Mouse (Mus musculus) lung, postnatal 25 days (tissue): Measurements from ENCODE around the gene Tln1.
"Not testable (repeated sequence)": the region's sequence is repeated elsewhere in the genome, so short reads cannot be mapped to it uniquely, and the experiment has no call there.

ENCODE experiments used
- DNase-seq: peaks from one replicate; pipeline ENCODE4 v3.0.0; 2022; ENCODE audit warnings: low spot score

Gene Tln1

DNA sequence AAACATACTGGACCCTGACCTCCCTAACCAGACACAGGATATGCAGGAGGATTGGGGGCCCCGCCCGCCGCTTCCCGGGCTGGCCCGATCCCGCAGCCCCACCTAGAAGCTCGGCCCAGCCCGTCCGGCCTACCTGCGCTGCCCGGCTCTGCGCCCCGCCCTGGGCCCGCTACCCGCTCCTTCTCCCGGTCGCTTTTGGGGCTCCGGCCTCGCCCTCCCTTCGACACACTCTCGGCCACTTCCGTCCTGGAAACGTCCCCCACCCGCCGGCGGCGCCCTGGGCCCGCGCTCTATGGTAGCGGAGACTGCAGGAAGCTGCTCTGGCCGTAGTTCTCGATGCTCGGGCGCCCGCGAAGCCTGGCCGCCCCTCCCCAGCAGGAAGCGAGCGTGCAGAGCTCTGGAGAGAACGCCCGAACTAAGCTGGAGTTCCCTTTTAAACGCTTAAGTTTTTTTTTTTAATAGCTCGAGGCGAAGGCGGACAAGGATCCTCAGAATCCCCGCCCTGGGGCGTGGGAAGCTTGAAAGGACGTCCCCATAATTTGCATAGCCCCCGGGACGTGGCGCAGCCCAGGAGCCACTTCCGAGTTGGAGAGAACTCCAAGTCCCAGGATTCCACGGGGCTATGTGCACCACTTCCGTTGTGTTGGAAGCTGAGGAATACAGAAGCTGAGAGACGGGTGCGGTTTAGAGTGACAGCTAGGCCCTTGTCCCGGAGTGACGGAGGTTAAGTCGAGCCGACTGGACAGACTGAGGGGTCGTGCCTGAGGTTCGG, at the start of gene Tln1, which contains the start of gene Creb3:
TSS of gene Tln1 (minus strand) at position 695 of the 772 bp plus-strand sequence.
TSS of gene Creb3 (plus strand) at position 336 of the 772 bp plus-strand sequence.
- DNase-seq, result peak; percentile 98

DNA sequence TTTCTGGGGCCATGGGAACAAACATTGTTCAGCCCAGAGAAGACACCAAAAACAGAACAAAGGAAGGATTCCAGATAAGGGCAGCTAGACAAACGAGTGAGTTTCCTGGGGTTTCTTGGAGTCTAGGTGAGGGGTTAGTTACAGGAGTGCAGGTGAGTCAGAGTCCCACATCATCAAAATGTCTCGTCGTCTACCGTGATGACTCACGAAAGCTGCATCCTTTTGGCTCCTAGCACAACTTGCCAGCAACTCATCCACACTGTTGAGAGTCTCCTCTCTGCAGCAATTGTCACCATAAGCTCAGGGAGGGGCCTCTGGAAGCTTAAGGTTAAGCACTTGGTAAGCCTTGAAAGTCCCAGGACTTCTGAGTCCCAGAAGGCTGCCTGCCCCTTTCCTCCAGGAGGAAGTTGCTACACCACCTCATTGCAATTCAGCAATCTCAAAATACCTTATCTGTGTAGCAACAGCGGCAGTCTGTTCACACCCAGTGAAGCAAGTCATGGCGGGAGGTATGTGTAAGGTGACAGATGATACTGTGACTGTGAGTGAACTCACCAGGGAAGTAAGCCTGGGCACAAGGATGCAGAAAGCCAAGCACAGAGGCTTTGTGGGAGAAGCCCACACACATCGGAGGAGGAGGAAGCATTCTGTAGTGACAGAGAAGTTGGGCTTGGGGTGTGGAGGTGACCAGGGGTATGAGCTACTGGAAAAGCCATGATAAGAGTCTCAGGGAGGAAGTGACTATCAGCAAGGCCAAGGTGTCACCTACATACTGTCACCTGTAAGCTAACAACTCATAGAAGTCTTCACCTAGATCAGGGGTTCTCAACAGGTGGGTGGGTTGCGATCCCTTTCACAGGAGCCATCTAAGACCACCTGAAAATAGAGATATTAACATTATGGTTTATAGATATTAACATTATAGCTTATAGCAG, 42.5 kb upstream of the Tln1 start:
- no peak for DNase-seq

DNA sequence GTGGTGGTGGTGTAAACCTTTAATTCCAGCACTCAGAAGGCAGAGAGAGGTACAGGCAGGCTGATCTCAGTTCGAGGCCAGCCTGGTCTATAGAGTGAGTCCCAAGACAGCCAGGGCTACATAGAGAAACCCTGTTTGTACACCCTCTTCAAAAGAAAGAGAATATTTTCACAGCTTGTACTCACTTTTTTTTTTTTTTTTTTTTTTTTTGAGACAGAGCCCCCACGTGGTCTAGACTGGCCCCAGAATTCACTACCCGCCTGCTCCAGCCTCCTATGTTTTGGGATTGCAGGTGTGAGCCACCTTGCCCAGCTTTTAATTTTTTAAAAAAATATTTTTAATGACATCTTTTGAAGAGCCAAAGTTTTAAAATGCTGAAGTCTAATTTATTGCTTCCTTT, 41.6 kb upstream of the Tln1 start:
- no peak for DNase-seq

DNA sequence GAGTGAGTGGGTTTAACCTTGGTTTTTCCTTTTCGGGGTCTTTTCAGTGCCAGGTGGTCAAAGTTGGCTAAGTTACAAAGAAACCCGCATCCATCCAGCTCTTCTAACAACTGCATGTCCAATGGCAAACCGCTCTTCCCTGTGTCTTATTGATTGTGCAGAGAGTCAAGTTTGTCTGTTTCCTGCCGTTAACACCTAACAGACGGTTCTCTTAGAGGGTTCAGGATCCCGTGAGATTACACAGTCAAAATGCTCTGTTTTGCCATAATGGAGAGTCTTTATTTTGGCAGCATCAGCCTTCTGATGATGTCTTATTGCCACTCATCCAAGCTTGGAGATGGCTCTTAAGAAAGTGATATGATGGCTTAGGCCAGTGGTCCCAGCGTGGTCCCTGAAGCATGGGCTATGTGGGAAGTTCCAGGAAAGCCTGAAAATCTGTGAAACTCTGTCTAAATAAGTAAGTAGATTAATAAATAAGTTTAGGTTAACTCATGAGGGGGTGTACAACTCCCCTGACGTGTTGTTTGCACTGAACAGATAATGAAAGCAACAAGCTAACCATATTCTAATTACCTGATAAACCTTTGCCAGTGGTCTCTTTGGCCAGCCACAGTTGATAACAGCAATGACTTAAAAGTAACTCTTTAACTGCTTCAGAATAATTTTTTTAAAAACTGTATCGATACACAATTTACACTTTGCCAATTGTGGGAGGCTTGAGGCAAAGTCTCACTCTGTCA, 37.9 kb upstream of the Tln1 start:
- no peak for DNase-seq

DNA sequence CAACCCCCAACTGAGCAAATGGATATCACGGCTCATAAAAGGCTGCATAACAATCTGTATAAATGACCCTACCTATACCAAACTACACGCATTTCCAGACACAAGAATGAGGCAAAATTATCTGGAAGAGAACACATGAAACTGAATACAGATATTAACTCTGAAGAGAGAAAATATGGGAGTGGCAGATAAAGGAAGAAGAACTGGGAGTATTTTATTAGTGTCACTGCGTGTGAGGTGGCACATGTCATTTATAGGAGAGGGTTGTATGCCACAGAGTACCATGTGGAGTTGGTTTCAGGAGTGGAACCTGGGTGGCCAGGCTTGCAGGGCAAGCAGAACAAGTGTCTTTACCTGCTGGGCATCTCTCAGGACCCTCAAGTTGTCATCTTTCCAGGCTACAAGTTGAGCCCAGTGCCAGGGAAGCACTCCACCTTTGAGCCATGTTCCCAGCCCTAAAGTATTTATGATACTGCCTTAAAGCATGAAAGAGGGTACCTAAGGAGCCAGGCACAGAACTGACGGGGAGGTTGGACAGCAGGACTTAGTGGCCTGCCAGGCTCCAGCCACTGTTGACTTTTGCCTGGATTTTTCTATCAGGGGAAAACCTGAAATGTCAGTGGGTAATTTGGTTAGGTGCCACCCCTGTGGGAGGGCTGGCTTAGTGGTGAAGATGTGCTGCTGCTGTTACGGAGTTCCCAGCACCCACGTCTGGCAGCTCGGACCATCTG, 36.3 kb upstream of the Tln1 start:
- no peak for DNase-seq

DNA sequence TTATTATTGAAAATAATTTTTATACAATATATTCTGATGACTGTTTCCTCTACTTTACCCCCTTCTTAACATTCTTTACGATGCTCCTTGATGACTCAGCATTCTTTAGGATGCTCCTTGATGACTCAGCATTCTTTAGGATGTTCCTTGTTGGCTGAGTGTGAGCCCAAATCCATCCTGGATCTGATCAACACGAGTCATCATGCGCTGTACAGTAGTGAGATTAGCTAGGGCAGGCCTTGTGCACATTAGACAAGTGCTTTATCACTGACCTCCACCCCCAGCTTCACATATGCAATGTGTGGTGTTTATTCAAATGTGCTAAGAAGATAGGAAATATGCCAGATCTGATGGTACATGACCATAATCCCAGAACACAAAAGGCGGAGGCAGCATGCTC, 35.7 kb upstream of the Tln1 start:
- no peak for DNase-seq

DNA sequence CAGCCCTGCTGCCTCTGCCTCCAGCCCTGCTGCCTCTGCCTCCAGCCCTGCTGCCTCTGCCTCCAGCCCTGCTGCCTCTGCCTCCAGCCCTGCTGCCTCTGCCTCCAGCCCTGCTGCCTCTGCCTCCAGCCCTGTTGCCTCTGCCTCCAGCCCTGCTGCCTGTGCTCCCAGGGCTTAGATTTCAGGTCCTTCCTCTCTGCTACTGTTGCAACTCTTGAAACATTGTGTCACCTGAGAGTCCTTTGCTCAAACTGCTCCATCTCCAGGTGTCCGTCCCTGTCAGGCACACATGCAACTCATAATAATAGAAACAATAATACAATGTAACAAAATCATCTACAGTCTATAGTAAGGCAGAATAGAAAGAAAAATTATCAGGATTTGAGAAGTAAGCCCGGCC, 34.1 kb upstream of the Tln1 start:
- DNase-seq, result not testable (repeated sequence)

DNA sequence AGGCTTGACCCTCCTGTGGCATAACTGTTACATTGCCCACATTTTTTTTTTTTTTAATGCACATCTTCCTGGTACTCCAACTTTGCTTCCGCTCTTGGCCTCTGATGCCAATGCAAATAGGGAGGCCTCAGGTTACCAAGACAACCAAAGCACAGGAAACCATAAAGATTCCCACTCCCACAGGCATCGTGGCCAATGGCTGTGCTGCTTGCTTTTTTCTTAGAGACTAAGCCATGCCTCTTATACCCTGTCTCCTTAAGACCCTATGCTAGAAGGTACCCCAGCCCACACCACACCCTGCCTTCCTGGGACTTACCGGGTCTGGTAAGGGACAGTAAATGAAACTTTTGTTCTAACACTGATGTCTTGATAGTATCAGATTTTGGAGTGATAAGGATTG, 31.0 kb upstream of the Tln1 start:
- DNase-seq, result no peak

DNA sequence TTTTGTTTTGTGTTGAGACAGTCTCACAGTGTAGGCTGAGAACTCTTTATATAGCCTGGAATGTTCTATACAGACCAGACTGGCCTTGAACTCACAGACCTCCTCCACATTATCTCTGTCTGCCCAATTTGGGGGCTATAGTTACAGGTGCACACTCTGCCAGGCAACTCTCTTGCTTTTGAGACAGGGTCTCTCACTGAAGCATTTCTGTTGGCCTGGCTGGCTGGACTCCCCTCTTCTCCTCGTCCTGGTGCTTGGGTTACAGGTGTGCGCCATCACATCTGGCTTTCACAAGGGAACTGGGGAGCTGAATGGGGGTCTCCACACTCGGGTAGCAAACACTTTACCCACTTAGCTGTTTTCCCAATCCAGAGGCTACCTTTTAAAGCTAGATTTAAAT, 29.5 kb upstream of the Tln1 start:
- no peak for DNase-seq

DNA sequence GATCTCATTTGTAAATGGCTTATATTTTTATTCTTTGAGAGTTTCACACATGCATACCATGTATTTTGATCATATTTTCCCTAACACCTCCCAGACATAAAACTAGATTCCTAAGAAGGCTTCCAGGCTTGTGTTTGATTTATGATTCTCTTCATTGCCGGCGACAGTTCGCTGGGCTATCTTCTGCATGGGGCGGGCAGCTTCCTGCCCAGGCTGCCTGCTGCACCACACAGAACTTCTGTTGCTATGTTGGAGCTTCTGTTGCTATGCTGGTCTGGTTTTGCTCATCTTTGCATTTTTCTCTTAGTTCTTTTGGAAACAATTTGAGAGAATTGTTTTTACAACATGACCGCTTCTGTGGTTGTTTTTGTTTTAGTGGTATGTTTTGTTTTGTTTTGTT, 29.1 kb upstream of the Tln1 start:
- DNase-seq, result no peak

DNA sequence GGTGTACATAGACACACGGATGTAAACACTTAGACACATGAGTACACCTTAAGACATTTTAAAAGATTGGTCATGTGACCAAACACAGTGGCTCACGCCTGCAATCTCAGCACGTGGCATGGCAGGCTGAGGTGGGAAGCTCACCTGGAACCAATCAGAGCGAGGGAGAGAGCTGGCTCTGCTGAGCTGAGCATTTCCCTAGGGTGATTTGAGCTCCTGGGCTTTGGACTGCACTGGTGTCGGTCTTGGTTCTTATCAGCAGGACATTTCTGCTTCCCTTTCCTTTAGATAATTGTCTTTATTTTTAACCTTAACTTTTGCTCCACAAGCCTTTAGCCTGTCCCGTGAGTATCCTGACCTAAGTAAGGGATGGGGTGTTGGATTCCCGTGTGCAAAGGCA, 25.2 kb upstream of the Tln1 start:
- peak; percentile 36 for DNase-seq

DNA sequence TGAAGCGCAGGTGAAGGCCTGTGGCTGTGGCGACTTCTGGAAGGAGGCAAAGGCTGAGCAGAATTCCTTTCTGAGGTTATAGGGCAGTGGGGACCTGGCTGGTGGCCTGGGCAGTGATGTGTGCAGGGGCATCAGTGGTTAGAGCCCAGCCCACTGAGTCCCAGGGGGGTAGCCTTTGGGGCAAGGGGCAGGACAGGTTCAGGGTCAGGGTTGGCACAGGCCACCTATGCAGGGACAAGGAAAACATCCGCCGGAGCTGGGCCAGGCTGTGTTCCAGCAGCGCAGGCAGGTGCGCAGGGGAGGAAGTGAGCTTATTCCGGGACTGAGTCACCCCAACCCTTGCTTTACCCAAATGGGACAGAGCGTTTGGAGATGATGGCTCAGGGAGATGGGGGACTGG, 23.9 kb upstream of the Tln1 start:
- no peak for DNase-seq

DNA sequence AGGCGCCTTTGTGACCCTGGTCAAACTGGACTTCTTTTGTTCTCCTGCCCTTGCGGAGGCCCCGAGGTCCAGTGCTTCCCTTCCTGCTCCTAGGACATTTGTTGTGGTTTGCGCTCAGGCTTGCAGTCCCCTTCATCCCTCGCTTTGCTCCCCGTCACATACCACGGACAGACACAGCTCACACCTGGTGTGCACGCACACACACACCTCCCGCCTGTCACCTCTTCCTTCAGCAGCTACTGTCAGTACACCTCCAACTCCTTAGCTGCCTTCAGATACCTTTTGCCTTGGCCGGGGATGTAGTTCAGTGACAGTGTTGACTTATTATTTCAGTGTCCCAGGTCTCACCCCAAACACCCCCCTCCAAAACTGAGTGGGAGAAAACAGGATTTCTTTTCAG, 23.2 kb upstream of the Tln1 start:
- no peak for DNase-seq

DNA sequence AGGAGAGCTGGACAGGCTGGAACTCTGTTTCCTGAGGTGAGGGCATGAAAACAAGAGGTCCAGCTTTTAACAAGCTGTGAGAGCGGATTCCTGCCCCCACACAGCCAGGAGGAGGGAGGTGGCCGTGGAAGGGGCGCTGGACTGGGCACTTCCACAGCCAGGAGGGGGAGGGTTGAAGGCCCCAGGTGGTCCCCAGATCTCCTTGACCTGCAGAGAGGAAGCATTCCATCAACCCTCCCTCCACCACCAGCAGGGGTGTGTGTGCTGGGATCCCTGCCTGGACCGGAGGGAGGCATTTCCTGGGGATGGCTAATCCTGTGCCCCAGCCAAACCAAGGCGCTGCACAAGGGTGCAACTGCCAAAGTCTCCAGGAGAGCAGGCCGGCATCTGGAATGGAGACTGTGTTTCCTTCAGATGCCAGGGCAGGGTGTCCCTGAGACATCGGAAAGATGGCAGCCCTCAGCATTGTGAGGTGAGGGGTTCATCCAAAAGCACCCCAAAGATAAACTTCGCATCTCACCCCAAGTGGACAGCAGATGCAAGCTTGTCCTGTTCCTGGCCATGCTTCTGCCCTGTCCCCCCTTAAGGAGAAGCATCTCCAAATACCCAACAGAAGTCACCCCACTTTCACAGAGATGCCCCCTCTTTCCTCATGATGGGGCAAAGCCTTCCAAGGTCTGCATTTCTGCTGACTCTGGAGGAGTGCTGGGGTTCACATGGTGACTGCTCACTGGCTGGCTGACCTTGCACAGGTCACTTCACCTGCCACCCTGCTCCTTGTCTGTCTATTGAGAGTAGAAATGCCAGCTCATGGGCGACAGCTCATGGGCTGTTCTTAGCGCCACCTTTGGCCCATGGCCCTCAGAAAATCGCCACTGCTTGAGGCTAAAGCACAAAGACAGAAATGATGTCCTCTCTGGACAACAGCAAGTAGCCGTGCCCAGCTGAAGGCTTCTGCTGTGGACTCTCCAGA, 22.2 kb upstream of the Tln1 start, which contains the start of gene Msmp:
TSS of gene Msmp (minus strand) at position 51 of the 973 bp plus-strand sequence.
- no peak for DNase-seq

DNA sequence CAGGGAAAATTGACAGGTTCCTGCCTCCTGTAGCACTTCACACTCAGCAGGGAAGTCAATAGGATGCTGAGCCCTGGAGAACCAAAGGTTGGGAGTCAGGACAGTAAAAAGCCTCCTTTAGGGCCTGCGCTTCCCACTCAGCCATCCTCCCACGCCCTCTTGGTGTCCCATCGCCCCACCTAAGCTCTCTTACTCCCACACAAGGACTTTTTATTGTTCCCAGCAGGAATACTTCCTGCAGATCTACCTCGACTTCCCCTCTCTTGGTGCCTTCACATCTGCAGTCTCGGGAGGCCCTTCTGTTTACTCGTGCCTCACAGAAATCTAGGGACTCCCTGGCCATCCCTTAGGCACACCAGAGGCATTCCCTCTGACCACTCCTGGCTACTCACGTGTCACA, 20.9 kb upstream of the Tln1 start:
- no peak for DNase-seq

DNA sequence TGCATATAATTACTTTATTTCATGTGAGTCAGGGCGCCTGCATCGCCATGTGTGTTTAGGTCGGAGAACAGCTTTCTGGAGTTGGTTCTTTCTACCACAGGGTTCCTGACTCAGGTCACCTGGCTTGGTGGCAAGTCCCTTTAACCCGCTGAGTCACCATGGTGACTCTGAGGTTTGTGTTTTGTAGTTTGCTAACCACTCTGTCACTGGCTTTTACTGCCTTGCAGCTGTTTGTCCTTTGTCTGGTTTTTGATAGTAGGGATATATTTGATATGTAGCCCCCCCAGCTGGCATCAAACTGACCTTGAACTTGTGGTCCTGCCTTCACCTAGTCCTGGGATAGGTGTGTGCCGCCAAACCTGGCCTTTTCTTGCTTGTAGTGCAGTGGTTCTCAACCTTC, 19.8 kb upstream of the Tln1 start:
- DNase-seq, result no peak

DNA sequence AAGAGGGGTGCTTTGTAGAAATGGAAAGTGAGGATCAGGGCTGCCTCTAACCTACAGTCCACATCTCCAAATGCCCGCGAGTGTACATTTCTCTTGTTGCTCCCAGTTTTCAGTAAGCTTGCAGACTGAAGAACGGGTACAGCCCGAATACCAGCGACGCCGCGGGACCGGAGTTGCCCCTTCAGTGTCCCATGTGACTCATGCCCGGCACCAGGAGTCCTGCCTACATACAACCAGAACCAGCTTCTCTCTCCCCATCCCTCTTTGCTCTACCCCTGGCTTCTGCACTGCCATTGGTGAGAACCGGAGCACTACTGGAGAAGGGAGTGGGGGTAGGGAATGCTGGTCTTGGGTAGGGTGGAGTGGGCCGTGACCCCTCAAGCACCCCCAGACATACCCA, 18.9 kb upstream of the Tln1 start:
- no peak for DNase-seq

DNA sequence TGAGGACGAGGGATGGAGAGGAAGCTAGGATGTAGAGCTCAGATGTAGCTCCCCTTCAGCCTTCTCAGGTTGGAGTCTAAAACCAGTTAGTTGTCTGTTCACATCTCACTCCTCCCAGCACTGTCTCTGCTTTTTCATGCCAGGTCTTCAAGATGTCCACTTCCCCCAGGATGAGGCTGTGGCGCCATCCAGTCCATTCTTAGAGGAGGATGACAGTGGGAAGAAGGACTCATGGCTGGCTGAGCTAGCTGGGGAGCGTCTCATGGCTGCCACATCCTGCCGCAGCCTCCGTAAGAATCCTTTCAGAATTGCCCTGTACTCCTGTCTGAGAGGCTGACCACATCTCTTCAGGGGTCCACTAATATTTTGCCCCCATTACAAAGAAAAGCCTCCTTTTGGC, 18.2 kb upstream of the Tln1 start:
- no peak for DNase-seq

DNA sequence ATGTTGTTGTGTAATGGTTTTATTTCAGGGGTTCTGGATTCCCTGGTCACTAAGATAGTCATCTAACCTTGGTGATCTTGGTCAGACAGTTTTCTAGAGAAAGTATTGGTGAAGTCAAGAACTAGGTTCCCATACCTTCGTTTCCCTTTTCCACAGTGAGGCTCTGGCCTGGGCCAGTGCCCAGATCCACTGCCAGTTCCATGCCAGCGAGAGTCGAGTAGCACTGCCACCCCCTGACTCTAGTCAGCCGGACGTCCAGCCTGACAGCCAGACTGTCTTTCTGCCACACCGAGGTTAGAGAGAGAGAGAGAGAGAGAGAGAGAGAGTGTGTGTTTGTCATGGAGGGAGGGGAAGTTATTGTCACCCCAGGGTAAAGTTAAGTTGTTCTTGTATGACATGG, 17.2 kb upstream of the Tln1 start:
- DNase-seq, result no peak

DNA sequence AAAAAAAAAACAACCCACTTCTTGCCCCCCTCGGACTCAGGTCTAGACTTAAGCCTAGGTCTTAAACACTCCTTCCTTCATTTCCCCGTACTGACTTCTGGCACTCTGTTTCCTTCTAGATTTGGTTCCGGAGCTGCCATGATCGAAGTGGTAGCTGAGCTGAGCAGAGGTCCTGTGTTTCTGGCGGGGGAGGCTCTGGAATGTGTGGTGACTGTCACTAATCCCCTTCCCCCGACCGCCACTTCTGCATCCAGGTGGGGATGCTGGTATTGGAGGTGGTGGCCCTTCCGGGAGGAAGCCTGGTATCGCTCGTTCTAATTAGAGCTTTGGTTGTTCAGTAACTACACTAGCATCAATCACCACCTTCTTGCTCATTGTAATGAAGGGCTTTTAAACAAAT, 16.8 kb upstream of the Tln1 start:
- no peak for DNase-seq
